Mouse (Mus musculus): ENCODE measurements around the gene Myh9.

GRCm38 (mm10) chr15:77806565-77807263 is 35.3 kb downstream of the Myh9 start:
- no peak for TF ChIP-seq POLR2A (IDR thresholded peaks at IDR 0.05; ENCODE audit: low read depth, low read length)
- no peak for TF ChIP-seq CTCF (conservative IDR thresholded peaks at IDR 0.05; ENCODE audit: insufficient read depth, insufficient read length, low read depth, low read length)
